Mouse (Mus musculus) cerebellum, adult 2 months (tissue): ENCODE measurements around the gene Tsg101. TPM values are rescaled to one million over a fixed set of nuclear protein-coding genes. Genes with fewer than 3 reads are reported as not detected.

ENCODE experiments used
- DNase-seq, 2 experiments: peaks; one replicate each; pipeline ENCODE4 v3.0.0; 2021
- H3K27ac ChIP-seq: fragments of 200-500 bp; 2 replicates; pipeline ENCODE4 v1.5.1; 2012; ENCODE audit warnings: low read length, control low read depth, inconsistent platforms; ENCODE audit not compliant: insufficient read depth
- H3K27me3 ChIP-seq: fragments of 200-500 bp; 2 replicates; pipeline ENCODE4 v1.6.1; 2012; ENCODE audit warnings: inconsistent platforms, mild to moderate bottlenecking, low read length, moderate library complexity; ENCODE audit not compliant: control insufficient read depth, insufficient read depth
- H3K4me1 ChIP-seq: fragments of 200-500 bp; 2 replicates; pipeline ENCODE4 v1.6.1; 2011; ENCODE audit warnings: low read length; ENCODE audit not compliant: control insufficient read depth, insufficient read depth
- H3K4me3 ChIP-seq: fragments of 200-500 bp; replicated peaks from 2 replicates; pipeline ENCODE3; 2011; ENCODE audit warnings: mild to moderate bottlenecking, low read depth, low read length, control low read depth; ENCODE audit not compliant: insufficient read depth
- CTCF ChIP-seq: fragments of 200-500 bp; IDR thresholded peaks from 2 replicates; pipeline ENCODE4 v1.5.1; 2011; ENCODE audit warnings: low read depth, mild to moderate bottlenecking, control low read depth, low read length, moderate library complexity, borderline replicate concordance; ENCODE audit not compliant: insufficient read depth
- POLR2A ChIP-seq: fragments of 200-500 bp; IDR thresholded peaks from 2 replicates; pipeline ENCODE4 v1.6.1; 2011; ENCODE audit warnings: low read length, control low read depth, borderline replicate concordance; ENCODE audit not compliant: insufficient read depth
- WGBS: fragments of 180-500 bp; shearing (Covaris S2); methylation state at CpG from one replicate; pipeline ENCODE4 v1.1.7; 2018; 5-methylcytosine and 5-hydroxymethylcytosine counted together
- polyA plus RNA-seq: library from polyadenylated mRNA; depleted of rRNA; stranded (reverse); fragments of >200 nt; gene quantifications from 2 replicates; pipeline ENCODE4 v1.2.3, GENCODE M21; 2012; rRNA removed

Tsg101 gene
- polyA plus RNA-seq = 80.5 and 87.8 TPM in 2 replicates

- no peak for TF ChIP-seq CTCF
- peak; percentile 98 for TF ChIP-seq POLR2A
- peak; percentile 92 to 93 for DNase-seq
- no peaks in the 10 kb centered on the region for H3K27me3 ChIP-seq
- H3K4me3 ChIP-seq = peak within 1 kb of the TSS; percentile 76
- H3K27ac ChIP-seq = peak within 1 kb of the TSS; percentile 89
- WGBS = under 1% methylated on average over 74 of the region's 75 CpGs
- H3K4me1 ChIP-seq = peaks cover 3% of the 10 kb centered on the region; the same call in 1 of the 2 replicates
Measured at GRCm38 (mm10) chr7:46919551-46920176, at the start of gene Tsg101. TSS of gene Tsg101 (minus strand) at chr7:46919969.

DNA sequence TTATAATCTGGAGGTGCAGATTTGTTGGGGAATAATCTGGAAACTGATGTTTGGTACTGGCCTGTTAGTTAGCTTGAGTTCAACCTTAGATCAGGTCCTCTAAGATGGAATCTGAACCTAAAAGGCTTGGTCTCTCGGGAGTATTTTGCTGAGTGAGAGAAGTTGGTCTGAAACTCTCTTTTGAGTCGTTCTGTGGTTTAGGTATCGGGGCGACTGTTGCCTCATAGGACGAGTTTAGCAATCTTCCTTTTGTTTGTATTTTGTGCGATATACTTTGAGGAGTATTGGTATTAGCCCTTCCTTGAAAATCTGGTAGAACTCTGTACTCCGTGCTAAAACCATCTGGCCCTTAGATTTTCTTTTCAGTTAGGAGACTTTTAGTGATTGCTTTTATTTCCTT lies 44.3 kb upstream of the Tsg101 start:
- no peak overlapping the region for H3K27ac ChIP-seq
- no peak overlapping the region for H3K4me3 ChIP-seq
- H3K4me1 ChIP-seq = no peaks in the 10 kb centered on the region; the same call in 1 of the 2 replicates
- H3K27me3 ChIP-seq = no peaks in the 10 kb centered on the region
- WGBS = 85% methylated on average over 7 of the region's 7 CpGs
- TF ChIP-seq POLR2A = no peak
- no peak for TF ChIP-seq CTCF
- no peak for DNase-seq

- peak; percentile 66 to 68 for DNase-seq
- Histone ChIP-seq H3K4me1 (no peaks in the 10 kb centered on the region; the same call in 1 of the 2 replicates), H3K4me3 (no peak overlapping the region), H3K27me3 (no peaks in the 10 kb centered on the region), H3K27ac (no peak overlapping the region)
- TF ChIP-seq POLR2A = no peak
- TF ChIP-seq CTCF = peak; percentile 70
- 0% methylated on average over 9 of the region's 9 CpGs for whole genome bisulfite sequencing
Measured at GRCm38 (mm10) chr7:46962806-46963618, 43.2 kb upstream of the Tsg101 start.

- Histone ChIP-seq H3K4me3 (no peak overlapping the region), H3K27me3 (no peaks in the 10 kb centered on the region), H3K27ac (no peak overlapping the region), H3K4me1 (peaks cover 3% of the 10 kb centered on the region)
- TF ChIP-seq POLR2A (no peak), CTCF (no peak)
- no peak for DNase-seq
Measured at GRCm38 (mm10) chr7:46962132-46962531, 42.4 kb upstream of the Tsg101 start.

DNA sequence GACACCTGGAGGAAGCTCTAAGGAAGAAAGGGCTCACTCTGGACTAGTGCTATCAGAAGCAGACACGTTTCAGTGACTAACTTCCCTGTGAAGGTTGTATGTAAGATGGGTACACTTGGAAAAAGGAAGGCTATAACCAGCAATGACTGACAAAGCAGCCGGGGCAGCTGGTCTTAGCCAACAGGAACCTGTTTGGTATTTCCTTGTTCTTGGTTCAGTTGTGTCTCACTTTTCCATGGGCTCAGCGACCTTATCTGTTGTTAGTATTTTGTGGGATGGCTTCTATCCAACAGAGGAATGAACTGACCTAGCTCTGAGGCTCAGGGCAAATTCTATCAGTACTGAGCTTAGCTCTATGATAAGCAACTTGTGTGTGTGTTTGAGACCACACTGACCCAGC lies 41.2 kb upstream of the Tsg101 start:
- H3K27ac ChIP-seq = no peak overlapping the region
- no peak for TF ChIP-seq POLR2A
- TF ChIP-seq CTCF = no peak
- H3K4me1 ChIP-seq = peaks cover 3% of the 10 kb centered on the region
- 70% methylated on average over 3 of the region's 3 CpGs for WGBS
- no peaks in the 10 kb centered on the region for H3K27me3 ChIP-seq
- DNase-seq = no peak
- H3K4me3 ChIP-seq = no peak overlapping the region

DNA sequence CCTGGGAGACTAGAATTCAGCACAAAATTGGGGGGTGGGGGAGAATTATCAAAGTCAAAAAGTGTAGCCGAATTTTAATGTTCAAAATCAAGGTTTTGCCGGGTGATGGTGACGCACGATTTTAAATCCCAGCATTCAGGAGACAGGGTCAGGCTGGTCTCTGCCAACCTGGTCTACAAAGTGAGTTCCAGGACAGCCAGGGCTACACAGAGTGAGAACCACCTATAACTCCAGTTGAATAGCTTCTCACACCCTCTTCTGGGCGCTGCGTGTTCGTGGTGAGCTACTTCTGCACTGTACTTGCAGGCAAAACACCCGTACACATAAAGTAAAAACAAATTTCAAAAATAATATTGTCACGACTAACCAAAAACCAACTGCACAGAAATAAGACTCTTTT lies 39.1 kb upstream of the Tsg101 start:
- H3K4me3 ChIP-seq = peak overlapping the region; percentile 80
- H3K27ac ChIP-seq = no peak overlapping the region
- DNase-seq = peak; percentile 27 to 31
- TF ChIP-seq CTCF (no peak), POLR2A (no peak)
- no peaks in the 10 kb centered on the region for H3K27me3 ChIP-seq
- WGBS = 12% methylated on average over 9 of the region's 9 CpGs
- H3K4me1 ChIP-seq = peaks cover 3% of the 10 kb centered on the region

GRCm38 (mm10) chr7:46957831-46958691 lies 38.3 kb upstream of the Tsg101 start, which contains the start of gene Uevld:
TSS of gene Uevld (minus strand) at chr7:46958527.
- Histone ChIP-seq H3K4me1 (peaks cover 3% of the 10 kb centered on the region; the same call in 1 of the 2 replicates), H3K27ac (peak within 1 kb of the TSS; percentile 8; the same call in 1 of the 2 replicates), H3K4me3 (peak within 1 kb of the TSS; percentile 80), H3K27me3 (no peaks in the 10 kb centered on the region)
- WGBS = under 1% methylated on average over 51 of the region's 51 CpGs
- TF ChIP-seq POLR2A (peak; percentile 60), CTCF (no peak)
- DNase-seq = peak; percentile 98
